Mouse (Mus musculus): ENCODE data around the gene Lsg1. TPM values are rescaled to one million over a fixed set of nuclear protein-coding genes. Genes with fewer than 3 reads are reported as not detected.

Gene Lsg1
- polyA plus RNA-seq, 1 experiment = 9.4 TPM

- H3K27ac ChIP-seq (ENCODE audit: insufficient read depth, low read depth, low read length) = no peak overlapping the region
- no peak overlapping the region for H3K4me3 ChIP-seq (ENCODE audit: insufficient read depth, low read depth, low read length)
- no peaks in the 10 kb centered on the region for H3K4me1 ChIP-seq (ENCODE audit: control insufficient read depth, insufficient read depth, low read length)
- no peaks in the 10 kb centered on the region for H3K36me3 ChIP-seq (ENCODE audit: control insufficient read depth, insufficient read depth, low read length)
- TF ChIP-seq CTCF (conservative IDR thresholded peaks at IDR 0.05; ENCODE audit: insufficient read depth, insufficient read length, low read depth, low read length) (no peak), POLR2A (IDR thresholded peaks at IDR 0.05; ENCODE audit: low read depth, low read length) (no peak)
- WGBS = 74% methylated on average over 7 of the region's 7 CpGs
- no peaks in the 10 kb centered on the region for H3K27me3 ChIP-seq (replicated peaks; ENCODE audit: control insufficient read depth, insufficient read depth, low read length)
- DNase-seq = no peak
Observed at GRCm38 (mm10) chr16:30623645-30624044, 36.3 kb upstream of the Lsg1 start.

DNA sequence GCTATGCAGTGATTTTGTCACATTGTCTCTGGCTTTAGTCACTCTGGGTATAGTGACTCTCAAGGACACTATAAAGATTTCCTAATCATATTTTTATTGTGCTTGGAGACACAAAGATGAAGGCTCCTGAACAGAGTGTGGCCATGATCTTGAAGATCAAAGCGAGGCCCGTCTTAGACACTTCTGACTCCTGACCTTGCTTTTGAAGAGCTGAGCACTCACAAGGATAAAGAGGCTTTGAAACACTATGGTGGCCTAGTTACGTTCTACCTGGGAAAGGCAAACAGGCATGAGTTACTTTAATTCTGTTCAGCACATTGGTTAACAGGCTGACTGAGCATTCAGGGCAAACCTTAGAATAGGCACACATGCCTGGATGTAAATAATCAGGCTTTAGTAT, 28.9 kb upstream of the Lsg1 start:
- no peak overlapping the region for H3K4me3 ChIP-seq (ENCODE audit: insufficient read depth, low read depth, low read length)
- DNase-seq = no peak
- no peaks in the 10 kb centered on the region for H3K4me1 ChIP-seq (ENCODE audit: control insufficient read depth, insufficient read depth, low read length)
- no peak overlapping the region for H3K27ac ChIP-seq (ENCODE audit: insufficient read depth, low read depth, low read length)
- H3K36me3 ChIP-seq (ENCODE audit: control insufficient read depth, insufficient read depth, low read length) = no peaks in the 10 kb centered on the region
- 84% methylated on average over 3 of the region's 3 CpGs for WGBS
- TF ChIP-seq POLR2A (IDR thresholded peaks at IDR 0.05; ENCODE audit: low read depth, low read length) = no peak
- TF ChIP-seq CTCF (conservative IDR thresholded peaks at IDR 0.05; ENCODE audit: insufficient read depth, insufficient read length, low read depth, low read length) = no peak
- no peaks in the 10 kb centered on the region for H3K27me3 ChIP-seq (replicated peaks; ENCODE audit: control insufficient read depth, insufficient read depth, low read length)

GRCm38 (mm10) chr16:30614705-30615317, 27.4 kb upstream of the Lsg1 start:
- TF ChIP-seq CTCF (conservative IDR thresholded peaks at IDR 0.05; ENCODE audit: insufficient read depth, insufficient read length, low read depth, low read length) = no peak
- TF ChIP-seq POLR2A (IDR thresholded peaks at IDR 0.05; ENCODE audit: low read depth, low read length) = no peak
- Histone ChIP-seq H3K4me1 (ENCODE audit: control insufficient read depth, insufficient read depth, low read length) (no peaks in the 10 kb centered on the region), H3K27me3 (replicated peaks; ENCODE audit: control insufficient read depth, insufficient read depth, low read length) (no peaks in the 10 kb centered on the region), H3K4me3 (ENCODE audit: insufficient read depth, low read depth, low read length) (no peak overlapping the region), H3K36me3 (ENCODE audit: control insufficient read depth, insufficient read depth, low read length) (no peaks in the 10 kb centered on the region), H3K27ac (ENCODE audit: insufficient read depth, low read depth, low read length) (no peak overlapping the region)
- DNase-seq = no peak
- 44% methylated on average over 6 of the region's 6 CpGs for WGBS

- Histone ChIP-seq H3K4me3 (ENCODE audit: insufficient read depth, low read depth, low read length) (no peak overlapping the region), H3K4me1 (ENCODE audit: control insufficient read depth, insufficient read depth, low read length) (no peaks in the 10 kb centered on the region), H3K27ac (ENCODE audit: insufficient read depth, low read depth, low read length) (no peak overlapping the region), H3K27me3 (replicated peaks; ENCODE audit: control insufficient read depth, insufficient read depth, low read length) (no peaks in the 10 kb centered on the region), H3K36me3 (ENCODE audit: control insufficient read depth, insufficient read depth, low read length) (no peaks in the 10 kb centered on the region)
- WGBS = 50% methylated on average over 5 of the region's 5 CpGs
- TF ChIP-seq CTCF (conservative IDR thresholded peaks at IDR 0.05; ENCODE audit: insufficient read depth, insufficient read length, low read depth, low read length) (no peak), POLR2A (IDR thresholded peaks at IDR 0.05; ENCODE audit: low read depth, low read length) (no peak)
- peak; percentile 22 for DNase-seq
Observed at GRCm38 (mm10) chr16:30614122-30614521, 26.7 kb upstream of the Lsg1 start.

GRCm38 (mm10) chr16:30613122-30613521, 25.7 kb upstream of the Lsg1 start:
- DNase-seq = no peak
- Histone ChIP-seq H3K4me1 (ENCODE audit: control insufficient read depth, insufficient read depth, low read length) (no peaks in the 10 kb centered on the region), H3K36me3 (ENCODE audit: control insufficient read depth, insufficient read depth, low read length) (no peaks in the 10 kb centered on the region), H3K4me3 (ENCODE audit: insufficient read depth, low read depth, low read length) (no peak overlapping the region), H3K27ac (ENCODE audit: insufficient read depth, low read depth, low read length) (no peak overlapping the region), H3K27me3 (replicated peaks; ENCODE audit: control insufficient read depth, insufficient read depth, low read length) (no peaks in the 10 kb centered on the region)
- no peak for TF ChIP-seq POLR2A (IDR thresholded peaks at IDR 0.05; ENCODE audit: low read depth, low read length)
- no peak for TF ChIP-seq CTCF (conservative IDR thresholded peaks at IDR 0.05; ENCODE audit: insufficient read depth, insufficient read length, low read depth, low read length)
- WGBS = 84% methylated on average over 7 of the region's 7 CpGs

DNA sequence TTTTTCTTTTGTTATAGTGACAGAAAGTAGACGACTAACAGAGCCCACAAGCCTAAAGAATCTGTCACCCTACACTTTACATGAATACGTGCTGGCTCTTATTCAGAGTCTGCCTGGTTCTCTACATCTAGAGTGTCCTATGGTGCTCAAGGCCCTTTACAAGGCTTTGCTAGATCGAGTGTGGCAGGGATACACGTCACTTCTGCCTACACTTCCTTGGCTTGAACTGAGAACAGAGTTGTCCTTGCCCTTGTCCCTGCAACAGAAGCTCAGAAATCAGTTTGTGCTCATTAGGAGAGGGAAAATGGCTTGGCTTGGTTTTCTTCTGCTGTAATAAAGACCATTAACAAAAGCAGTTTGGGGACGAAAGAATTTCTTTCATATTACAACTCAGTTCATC, 23.9 kb upstream of the Lsg1 start:
- TF ChIP-seq POLR2A (IDR thresholded peaks at IDR 0.05; ENCODE audit: low read depth, low read length) (no peak), CTCF (conservative IDR thresholded peaks at IDR 0.05; ENCODE audit: insufficient read depth, insufficient read length, low read depth, low read length) (no peak)
- no peak overlapping the region for H3K27ac ChIP-seq (ENCODE audit: insufficient read depth, low read depth, low read length)
- no peaks in the 10 kb centered on the region for H3K36me3 ChIP-seq (ENCODE audit: control insufficient read depth, insufficient read depth, low read length)
- H3K4me1 ChIP-seq (ENCODE audit: control insufficient read depth, insufficient read depth, low read length) = no peaks in the 10 kb centered on the region
- no peak overlapping the region for H3K4me3 ChIP-seq (ENCODE audit: insufficient read depth, low read depth, low read length)
- WGBS = 86% methylated on average over 5 of the region's 5 CpGs
- no peak for DNase-seq
- no peaks in the 10 kb centered on the region for H3K27me3 ChIP-seq (replicated peaks; ENCODE audit: control insufficient read depth, insufficient read depth, low read length)

GRCm38 (mm10) chr16:30607868-30608267, 20.5 kb upstream of the Lsg1 start:
- WGBS = 67% methylated on average over 3 of the region's 3 CpGs
- TF ChIP-seq POLR2A (IDR thresholded peaks at IDR 0.05; ENCODE audit: low read depth, low read length) (no peak), CTCF (conservative IDR thresholded peaks at IDR 0.05; ENCODE audit: insufficient read depth, insufficient read length, low read depth, low read length) (no peak)
- DNase-seq = no peak
- no peaks in the 10 kb centered on the region for H3K36me3 ChIP-seq (ENCODE audit: control insufficient read depth, insufficient read depth, low read length)
- H3K27ac ChIP-seq (ENCODE audit: insufficient read depth, low read depth, low read length) = no peak overlapping the region
- no peak overlapping the region for H3K4me3 ChIP-seq (ENCODE audit: insufficient read depth, low read depth, low read length)
- no peaks in the 10 kb centered on the region for H3K27me3 ChIP-seq (replicated peaks; ENCODE audit: control insufficient read depth, insufficient read depth, low read length)
- no peaks in the 10 kb centered on the region for H3K4me1 ChIP-seq (ENCODE audit: control insufficient read depth, insufficient read depth, low read length)

All from kidney, adult 2 months (tissue).